ENCODE assay signal across 28 mouse cellular contexts in the genomic region with DNA sequence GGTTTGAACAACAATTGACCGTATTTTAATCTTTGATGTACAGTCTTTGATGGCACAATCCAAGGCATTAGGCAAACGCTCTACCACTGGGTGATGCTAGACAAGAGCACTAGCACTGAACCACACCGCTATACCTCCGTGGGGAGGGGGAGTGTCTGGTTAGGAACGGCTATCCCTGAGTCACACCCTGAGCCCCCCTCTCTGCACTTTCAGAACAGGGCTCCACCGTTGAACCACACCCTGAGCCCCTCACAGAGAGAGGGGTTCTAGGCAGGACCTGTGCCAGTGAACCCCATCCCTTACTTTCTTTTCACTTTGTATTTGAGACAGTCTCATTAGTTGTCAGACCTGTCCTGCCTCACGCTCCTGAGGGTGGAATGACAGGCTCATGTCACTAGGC. TPM values are rescaled to one million over a fixed set of nuclear protein-coding genes. Genes with fewer than 3 reads are reported as not detected.
A peak's percentile ranks its signal among the peaks of the same experiment; 100 is the strongest.
DNase-seq lines count a peak whose midpoint lies in the region; ATAC-seq lines count a peak whose summit lies in the region.
"Had no signal": no experiment of that assay in that cellular context is flagged by ENCODE, and none has a peak within 500 bp of the region (broad histone marks: within the 10 kb centered on the region; RNA-seq: fewer than 3 reads in every experiment).

No protein-coding gene starts in this region.

- no peak overlapping the region for H3K4me2 ChIP-seq in forebrain, embryonic 11.5 days (ENCODE audit: low read depth, low read length, severe bottlenecking)
- no peak overlapping the region for H3K4me2 ChIP-seq in forebrain, embryonic 16.5 days (ENCODE audit: low read length)
- H3K4me2 ChIP-seq in midbrain, embryonic 11.5 days, result no peak overlapping the region
- H3K4me2 ChIP-seq in midbrain, embryonic 14.5 days (ENCODE audit: low read length), result no peak overlapping the region
- H3K4me2 ChIP-seq: embryonic facial prominence, embryonic 12.5 days; forebrain, embryonic 12.5 days had no signal

- no peak overlapping the region for H3K4me3 ChIP-seq in forebrain, embryonic 11.5 days (ENCODE audit: low read depth, low read length)
- H3K4me3 ChIP-seq in forebrain, embryonic 16.5 days (replicated peaks; ENCODE audit: low read length), result no peak overlapping the region
- no peak overlapping the region for H3K4me3 ChIP-seq in midbrain, embryonic 11.5 days (ENCODE audit: low read depth, low read length)
- H3K4me3 ChIP-seq in midbrain, embryonic 14.5 days (replicated peaks; ENCODE audit: low read depth, low read length), result no peak overlapping the region
- H3K4me3 ChIP-seq: embryonic facial prominence, embryonic 10.5 days; embryonic facial prominence, embryonic 12.5 days; forebrain, embryonic 12.5 days had no signal

- WGBS in forebrain, embryonic 11.5 days, result 73% methylated on average over 7 of the region's 7 CpGs
- whole genome bisulfite sequencing in forebrain, embryonic 16.5 days, result 73% methylated on average over 7 of the region's 7 CpGs
- WGBS in midbrain, embryonic 11.5 days, result 73% methylated on average over 7 of the region's 7 CpGs
- 75% methylated on average over 7 of the region's 7 CpGs for WGBS in midbrain, embryonic 14.5 days

- peak; percentile 47 for DNase-seq in forebrain, embryonic 11.5 days (ENCODE audit: low spot score)
- peak; percentile 1 for DNase-seq in gastrocnemius, postnatal 10 days
- DNase-seq in gastrocnemius, adult 18-20 months (ENCODE audit: low spot score), result no peak
- DNase-seq in midbrain, embryonic 11.5 days (ENCODE audit: low spot score, missing footprints), result peak; percentile 80
- no peak for DNase-seq in midbrain, embryonic 14.5 days
- DNase-seq: adrenal gland, adult 8-10 months; adrenal gland, postnatal 14 days; adrenal gland, postnatal 36 days; B cell, adult 2 months; cerebellum, adult 11-12 months; cerebellum, adult 2 months; cerebellum, adult 9-10 months; cerebellum, postnatal 10 days; cerebellum, postnatal 25 days; forebrain, postnatal 0 days had no signal

- peaks cover 5% of the 10 kb centered on the region; the same call in 1 of the 2 replicates for H3K4me1 ChIP-seq in forebrain, embryonic 11.5 days (replicated peaks; ENCODE audit: control insufficient read depth, insufficient read depth, low read length)
- peaks cover 9% of the 10 kb centered on the region for H3K4me1 ChIP-seq in forebrain, embryonic 16.5 days (replicated peaks; ENCODE audit: control insufficient read depth, insufficient read depth, low read length)
- peaks cover 2% of the 10 kb centered on the region for H3K4me1 ChIP-seq in midbrain, embryonic 11.5 days (ENCODE audit: control insufficient read depth, insufficient read depth, low read length)
- no peaks in the 10 kb centered on the region for H3K4me1 ChIP-seq in midbrain, embryonic 14.5 days (ENCODE audit: control insufficient read depth, insufficient read depth, low read length)

- H3K36me3 ChIP-seq in forebrain, embryonic 11.5 days (ENCODE audit: control insufficient read depth, insufficient read depth, low read length), result no peaks in the 10 kb centered on the region
- no peaks in the 10 kb centered on the region for H3K36me3 ChIP-seq in forebrain, embryonic 16.5 days (ENCODE audit: control insufficient read depth, insufficient read depth)
- H3K36me3 ChIP-seq in midbrain, embryonic 11.5 days (ENCODE audit: control insufficient read depth, insufficient read depth, low read length), result no peaks in the 10 kb centered on the region
- H3K36me3 ChIP-seq in midbrain, embryonic 14.5 days (ENCODE audit: control insufficient read depth, insufficient read depth, low read length), result no peaks in the 10 kb centered on the region
- H3K36me3 ChIP-seq: embryonic facial prominence, embryonic 10.5 days; embryonic facial prominence, embryonic 12.5 days; forebrain, embryonic 12.5 days; G1E had no signal

- peaks cover 72% of the 10 kb centered on the region for H3K27me3 ChIP-seq in forebrain, embryonic 11.5 days (ENCODE audit: control insufficient read depth, insufficient read depth, low read length)
- H3K27me3 ChIP-seq in forebrain, embryonic 16.5 days (replicated peaks; ENCODE audit: control insufficient read depth, insufficient read depth, low read length), result peaks cover 80% of the 10 kb centered on the region
- H3K27me3 ChIP-seq in midbrain, embryonic 11.5 days (ENCODE audit: control insufficient read depth, insufficient read depth, low read length), result peaks cover 70% of the 10 kb centered on the region
- peaks cover 82% of the 10 kb centered on the region for H3K27me3 ChIP-seq in midbrain, embryonic 14.5 days (ENCODE audit: control insufficient read depth, insufficient read depth, low read length)

- no peaks in the 10 kb centered on the region for H3K9me3 ChIP-seq in forebrain, embryonic 11.5 days (ENCODE audit: control insufficient read depth, low read length)
- H3K9me3 ChIP-seq in forebrain, embryonic 16.5 days (ENCODE audit: control insufficient read depth, low read length), result no peaks in the 10 kb centered on the region; the same call in 1 of the 2 replicates
- no peaks in the 10 kb centered on the region for H3K9me3 ChIP-seq in midbrain, embryonic 11.5 days (ENCODE audit: control insufficient read depth, low read length)
- H3K9me3 ChIP-seq in midbrain, embryonic 14.5 days (ENCODE audit: control insufficient read depth, low read length), result no peaks in the 10 kb centered on the region
- H3K9me3 ChIP-seq: embryonic facial prominence, embryonic 10.5 days; embryonic facial prominence, embryonic 12.5 days; forebrain, embryonic 12.5 days had no signal

- no peak for ATAC-seq in forebrain, embryonic 11.5 days (replicated peaks; ENCODE audit: low FRiP score)
- no peak for ATAC-seq in forebrain, embryonic 16.5 days
- no peak for ATAC-seq in midbrain, embryonic 11.5 days (ENCODE audit: low FRiP score)
- ATAC-seq in midbrain, embryonic 14.5 days (ENCODE audit: low FRiP score, low TSS enrichment), result no peak
- ATAC-seq: activated CD4-positive, CD25-positive, alpha-beta regulatory T cell, adult 4 months; CD4-positive, CD25-positive, alpha-beta regulatory T cell, adult 4 months; forebrain, embryonic 14.5 days; forebrain, postnatal 0 days; Patski had no signal

- H3K9ac ChIP-seq in forebrain, embryonic 11.5 days (ENCODE audit: low read length), result no peak overlapping the region
- H3K9ac ChIP-seq in forebrain, embryonic 16.5 days (replicated peaks; ENCODE audit: low read depth, low read length), result no peak overlapping the region
- no peak overlapping the region for H3K9ac ChIP-seq in midbrain, embryonic 11.5 days (ENCODE audit: low read length)
- H3K9ac ChIP-seq in midbrain, embryonic 14.5 days (replicated peaks; ENCODE audit: low read length), result no peak overlapping the region
- H3K9ac ChIP-seq: embryonic facial prominence, embryonic 12.5 days; forebrain, embryonic 12.5 days; forebrain, postnatal 0 days had no signal

- H3K27ac ChIP-seq in forebrain, embryonic 11.5 days (ENCODE audit: low read depth, low read length), result no peak overlapping the region
- H3K27ac ChIP-seq in forebrain, embryonic 16.5 days (ENCODE audit: low read length), result no peak overlapping the region
- H3K27ac ChIP-seq in midbrain, embryonic 11.5 days (ENCODE audit: low read depth, low read length), result no peak overlapping the region
- no peak overlapping the region for H3K27ac ChIP-seq in midbrain, embryonic 14.5 days (replicated peaks; ENCODE audit: low read depth, low read length)
- H3K27ac ChIP-seq: embryonic facial prominence, embryonic 10.5 days; embryonic facial prominence, embryonic 12.5 days; forebrain, embryonic 12.5 days had no signal

RNA-seq across cellular contexts. Expression of gene Kcna7, which starts 2.9 kb away (rescaled TPM):
- not detected in 2 replicates for polyA plus RNA-seq in forebrain, embryonic 11.5 days (2014; fragmentation: Nextera tagmentation; extraction: Ambion mirVana)
- not detected in 2 replicates for polyA plus RNA-seq in forebrain, embryonic 16.5 days (2015; fragmentation: Nextera tagmentation; extraction: Ambion mirVana)
- total RNA-seq in gastrocnemius, postnatal 10 days (2021), result 10 to 100 TPM; 25.4 to 29.6 TPM
- total RNA-seq in gastrocnemius, adult 18-20 months (2021), result 10 to 100 TPM; 83.7 to 93.5 TPM
- polyA plus RNA-seq in midbrain, embryonic 11.5 days (2014; fragmentation: Nextera tagmentation; extraction: Ambion mirVana), result not detected in 2 replicates
- not detected in 2 replicates for polyA plus RNA-seq in midbrain, embryonic 14.5 days (2014; fragmentation: Nextera tagmentation; extraction: Ambion mirVana)
- total RNA-seq: adrenal gland, adult 18-20 months; adrenal gland, adult 8-10 months; adrenal gland, postnatal 14 days; adrenal gland, postnatal 36 days had no signal
- polyA plus RNA-seq: activated CD4-positive, CD25-positive, alpha-beta regulatory T cell, adult 4 months; CD4-positive, CD25-positive, alpha-beta regulatory T cell, adult 4 months; cerebellum, adult 2 months; cortical plate, adult 2 months; embryonic facial prominence, embryonic 10.5 days; embryonic facial prominence, embryonic 12.5 days; embryonic facial prominence, embryonic 14.5 days; forebrain, embryonic 12.5 days; forebrain, embryonic 14.5 days; forebrain, postnatal 0 days; G1E had no signal

RNA-seq across cellular contexts. Expression of gene Ntf5, which starts 5.1 kb away (rescaled TPM):
- 0.33 and 0.67 TPM in 2 replicates for polyA plus RNA-seq in forebrain, embryonic 11.5 days (2014; fragmentation: Nextera tagmentation; extraction: Ambion mirVana)
- polyA plus RNA-seq in forebrain, embryonic 16.5 days (2015; fragmentation: Nextera tagmentation; extraction: Ambion mirVana), result 0.10 TPM in 1 of 2 replicates, not detected in the other
- 1 to 10 TPM; 1.4 to 1.8 TPM for total RNA-seq in gastrocnemius, postnatal 10 days (2021)
- total RNA-seq in gastrocnemius, adult 18-20 months (2021), result 1 to 10 TPM; 4.3 to 4.7 TPM
- polyA plus RNA-seq in midbrain, embryonic 11.5 days (2014; fragmentation: Nextera tagmentation; extraction: Ambion mirVana), result 0.23 and 0.44 TPM in 2 replicates
- not detected in 2 replicates for polyA plus RNA-seq in midbrain, embryonic 14.5 days (2014; fragmentation: Nextera tagmentation; extraction: Ambion mirVana)
- total RNA-seq: adrenal gland, postnatal 14 days; adrenal gland, postnatal 36 days had no signal
- polyA plus RNA-seq: activated CD4-positive, CD25-positive, alpha-beta regulatory T cell, adult 4 months; CD4-positive, CD25-positive, alpha-beta regulatory T cell, adult 4 months; forebrain, embryonic 14.5 days had no signal

RNA-seq across cellular contexts. Expression of gene Lhb, which starts 12.3 kb away (rescaled TPM):
- polyA plus RNA-seq in forebrain, embryonic 11.5 days (2014; fragmentation: Nextera tagmentation; extraction: Ambion mirVana), result not detected in 2 replicates
- polyA plus RNA-seq in forebrain, embryonic 16.5 days (2015; fragmentation: Nextera tagmentation; extraction: Ambion mirVana), result 0.44 and 0.65 TPM in 2 replicates
- not detected for total RNA-seq in gastrocnemius, postnatal 10 days (2021)
- under 1 TPM; 0.47 to 0.59 TPM for total RNA-seq in gastrocnemius, adult 18-20 months (2021)
- not detected in 2 replicates for polyA plus RNA-seq in midbrain, embryonic 11.5 days (2014; fragmentation: Nextera tagmentation; extraction: Ambion mirVana)
- 0.34 TPM in 1 of 2 replicates, not detected in the other for polyA plus RNA-seq in midbrain, embryonic 14.5 days (2014; fragmentation: Nextera tagmentation; extraction: Ambion mirVana)
- total RNA-seq: adrenal gland, adult 18-20 months; adrenal gland, adult 8-10 months; adrenal gland, postnatal 14 days; adrenal gland, postnatal 36 days; CH12.LX; G1E had no signal
- polyA plus RNA-seq: activated CD4-positive, CD25-positive, alpha-beta regulatory T cell, adult 4 months; CD4-positive, CD25-positive, alpha-beta regulatory T cell, adult 4 months; G1E had no signal

RNA-seq across cellular contexts. Expression of gene Snrnp70, which starts 12.8 kb away (rescaled TPM):
- polyA plus RNA-seq in forebrain, embryonic 11.5 days (2014; fragmentation: Nextera tagmentation; extraction: Ambion mirVana), result 79.8 and 87.9 TPM in 2 replicates
- polyA plus RNA-seq in forebrain, embryonic 16.5 days (2015; fragmentation: Nextera tagmentation; extraction: Ambion mirVana), result 206 and 215 TPM in 2 replicates
- total RNA-seq in gastrocnemius, postnatal 10 days (2021), result 100 to 1,000 TPM; 123 to 156 TPM
- total RNA-seq in gastrocnemius, adult 18-20 months (2021), result 10 to 100 TPM; 60.3 to 65.4 TPM
- 62.0 and 70.9 TPM in 2 replicates for polyA plus RNA-seq in midbrain, embryonic 11.5 days (2014; fragmentation: Nextera tagmentation; extraction: Ambion mirVana)
- 80.6 and 135 TPM in 2 replicates for polyA plus RNA-seq in midbrain, embryonic 14.5 days (2014; fragmentation: Nextera tagmentation; extraction: Ambion mirVana)

RNA-seq across cellular contexts. Expression of gene Gys1, which starts 26.3 kb away (rescaled TPM):
- 37.0 and 37.6 TPM in 2 replicates for polyA plus RNA-seq in forebrain, embryonic 11.5 days (2014; fragmentation: Nextera tagmentation; extraction: Ambion mirVana)
- 19.9 and 21.6 TPM in 2 replicates for polyA plus RNA-seq in forebrain, embryonic 16.5 days (2015; fragmentation: Nextera tagmentation; extraction: Ambion mirVana)
- 100 to 1,000 TPM; 142 to 150 TPM for total RNA-seq in gastrocnemius, postnatal 10 days (2021)
- total RNA-seq in gastrocnemius, adult 18-20 months (2021), result 100 to 1,000 TPM; 321 to 326 TPM
- 26.5 and 26.8 TPM in 2 replicates for polyA plus RNA-seq in midbrain, embryonic 11.5 days (2014; fragmentation: Nextera tagmentation; extraction: Ambion mirVana)
- 15.5 TPM in 2 replicates for polyA plus RNA-seq in midbrain, embryonic 14.5 days (2014; fragmentation: Nextera tagmentation; extraction: Ambion mirVana)

Comparison
In these comparisons a context has a peak if more than half of its experiments do, and no peak if none do; other contexts are left out.
1. DNase-seq: peak in forebrain, embryonic 11.5 days (single experiment), gastrocnemius, postnatal 10 days (single experiment) and midbrain, embryonic 11.5 days (single experiment); none in gastrocnemius, adult 18-20 months (single experiment) and midbrain, embryonic 14.5 days (single experiment).